Mouse (Mus musculus): Measurements from ENCODE around the gene Adam17.

- no peak for TF ChIP-seq CTCF (IDR thresholded peaks at IDR 0.05; ENCODE audit: control insufficient read depth, insufficient read depth, insufficient replicate concordance, low read depth, low read length)
- TF ChIP-seq POLR2A (IDR thresholded peaks at IDR 0.05; ENCODE audit: control insufficient read depth, low read depth, low read length) = no peak
Measured at GRCm38 (mm10) chr12:21305741-21306140, 67.7 kb downstream of the Adam17 start.
